Mouse (Mus musculus) kidney, postnatal 25 days (tissue): ENCODE results near the gene Smg1.

Experiments used
- DNase-seq, 2 experiments: peaks; one replicate each; pipeline ENCODE4 v3.0.0; 2021; ENCODE audit warnings: mixed read lengths in 2 of 2

The Smg1 gene

DNA sequence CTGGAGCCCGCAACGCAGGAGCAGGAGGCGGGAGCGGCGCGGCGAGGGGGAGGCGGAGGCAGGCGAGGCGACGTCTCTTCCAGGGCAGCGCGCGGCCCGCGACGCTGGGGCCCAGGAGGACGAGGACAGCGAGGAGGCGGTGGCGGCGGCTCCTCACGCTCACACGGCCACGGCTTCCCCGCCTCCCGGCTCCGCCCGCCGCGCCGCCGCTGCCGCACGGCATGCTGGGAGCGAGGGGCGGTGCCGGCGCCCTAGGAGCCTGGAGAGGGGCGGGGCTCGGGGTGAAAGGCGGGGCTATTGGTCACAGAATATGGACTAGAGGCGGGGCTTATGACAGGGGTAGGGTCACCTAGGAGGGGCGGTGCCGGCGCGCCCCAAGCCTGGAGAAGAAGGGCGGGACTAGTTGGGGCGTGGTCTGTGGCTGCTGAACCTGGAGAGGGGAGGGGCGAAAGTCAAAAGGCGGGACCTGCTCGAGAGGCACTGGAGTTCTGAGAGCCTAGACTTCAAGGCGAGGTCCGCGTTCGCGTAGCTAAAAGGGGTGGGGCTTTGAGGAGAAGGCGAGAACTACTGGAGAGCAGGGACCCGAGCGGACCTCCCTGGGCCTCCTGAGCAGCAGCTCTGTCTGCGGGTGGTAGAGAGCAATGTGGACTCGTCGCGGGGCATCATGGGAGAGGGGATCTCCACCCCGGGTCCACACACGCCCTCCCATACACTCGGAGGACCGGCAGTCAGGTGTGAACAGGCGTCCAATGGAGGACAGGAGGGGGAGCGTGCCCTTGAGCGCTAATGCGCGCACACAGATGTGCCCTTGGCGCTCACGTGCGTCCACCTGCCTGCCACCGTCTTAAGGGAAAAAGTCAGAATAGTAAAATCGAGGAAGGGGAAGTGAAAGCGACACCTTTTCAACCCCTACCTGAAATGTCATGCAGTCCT, at the start of gene Smg1:
Gene Smg1, minus strand, starts transcription at position 218 of the 933 bp plus-strand sequence.
- peak; percentile 99 to 100 for DNase-seq

DNA sequence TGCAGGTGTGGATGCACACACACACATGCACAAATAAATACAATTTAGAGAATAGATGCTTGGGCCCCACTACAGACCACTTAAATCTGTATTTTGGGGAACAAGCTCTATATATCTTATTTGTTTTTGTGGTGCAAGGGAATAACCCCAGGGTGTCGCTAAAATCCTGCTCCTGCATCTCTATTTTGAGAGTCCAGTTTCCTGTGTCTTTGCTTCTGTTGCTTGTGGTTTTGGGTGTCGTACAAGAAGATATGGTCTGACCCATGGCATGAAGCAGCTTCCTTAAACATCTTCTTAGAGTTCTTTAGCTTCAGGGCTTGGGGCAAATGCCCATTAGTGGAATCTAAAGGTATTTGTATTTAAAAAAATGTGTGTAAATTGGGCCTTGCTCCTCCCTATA, 39.7 kb upstream of the Smg1 start:
- DNase-seq, result no peak

DNA sequence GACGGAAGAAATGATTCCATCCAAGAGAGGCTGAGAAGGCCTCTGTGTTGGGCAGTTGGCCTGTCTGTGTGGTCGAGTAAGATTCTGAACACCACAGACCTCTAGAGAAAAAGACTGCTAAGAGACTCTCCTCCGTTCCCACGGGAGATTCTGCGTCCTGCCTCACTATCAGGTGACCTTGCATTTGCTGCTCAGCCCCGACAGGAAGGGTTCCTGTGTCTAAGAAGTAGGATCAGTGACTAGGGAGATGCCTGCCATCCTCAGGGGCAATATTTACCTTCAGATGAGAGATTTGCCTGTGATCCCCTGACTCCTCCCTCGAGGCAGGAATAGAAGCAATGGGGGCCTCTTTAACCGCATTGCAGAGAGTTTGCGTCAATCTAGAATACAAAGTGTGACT, 39.1 kb upstream of the Smg1 start:
- DNase-seq, result no peak

DNA sequence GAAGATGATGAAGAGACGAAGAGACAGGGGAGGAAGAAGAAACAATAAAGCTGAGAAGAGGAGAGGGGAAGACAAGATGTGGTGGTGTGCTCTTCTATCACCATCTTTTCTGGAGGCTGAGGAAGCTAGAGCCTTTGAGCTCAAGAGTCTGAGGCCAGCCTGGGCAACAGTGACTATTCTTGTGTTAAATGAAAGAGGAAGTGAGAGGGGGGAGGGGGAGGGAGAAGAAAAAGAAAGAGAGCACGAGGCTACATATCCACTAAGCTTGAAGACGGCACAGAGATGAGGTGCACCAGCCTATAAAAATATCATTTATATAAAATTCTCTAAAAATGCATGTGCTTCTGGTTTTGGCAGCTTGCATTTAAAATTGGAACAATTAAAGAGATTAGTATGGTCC, 36.1 kb upstream of the Smg1 start:
- no peak for DNase-seq

DNA sequence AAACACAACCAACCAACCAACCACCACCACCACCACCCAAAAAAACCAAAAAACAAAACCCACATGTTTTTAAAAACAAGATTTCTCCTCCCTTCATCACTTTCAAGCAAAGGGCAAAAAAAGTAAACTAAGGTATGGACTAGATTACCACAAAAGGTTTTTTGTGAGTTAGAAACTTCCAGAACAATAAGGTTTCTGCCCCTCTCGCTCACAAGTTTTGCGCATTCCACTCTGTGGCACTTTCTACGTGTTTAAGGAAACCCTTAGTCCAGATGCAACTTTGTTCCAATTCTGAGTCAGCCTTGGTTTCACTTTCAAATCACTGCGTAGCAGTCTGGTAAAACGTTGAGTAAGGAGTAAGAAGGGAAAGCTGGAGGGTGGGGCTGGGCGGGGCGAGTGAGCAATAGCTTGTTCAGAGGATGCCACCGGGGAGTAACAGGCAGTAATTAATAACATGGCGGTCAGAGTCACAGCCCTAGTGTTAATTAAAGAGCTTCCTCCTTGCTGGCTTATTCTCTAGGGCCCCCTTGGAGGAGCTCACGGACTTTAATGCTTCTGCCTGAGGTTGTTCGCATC, 34.0 kb upstream of the Smg1 start:
- peak; percentile 19 to 46 for DNase-seq

DNA sequence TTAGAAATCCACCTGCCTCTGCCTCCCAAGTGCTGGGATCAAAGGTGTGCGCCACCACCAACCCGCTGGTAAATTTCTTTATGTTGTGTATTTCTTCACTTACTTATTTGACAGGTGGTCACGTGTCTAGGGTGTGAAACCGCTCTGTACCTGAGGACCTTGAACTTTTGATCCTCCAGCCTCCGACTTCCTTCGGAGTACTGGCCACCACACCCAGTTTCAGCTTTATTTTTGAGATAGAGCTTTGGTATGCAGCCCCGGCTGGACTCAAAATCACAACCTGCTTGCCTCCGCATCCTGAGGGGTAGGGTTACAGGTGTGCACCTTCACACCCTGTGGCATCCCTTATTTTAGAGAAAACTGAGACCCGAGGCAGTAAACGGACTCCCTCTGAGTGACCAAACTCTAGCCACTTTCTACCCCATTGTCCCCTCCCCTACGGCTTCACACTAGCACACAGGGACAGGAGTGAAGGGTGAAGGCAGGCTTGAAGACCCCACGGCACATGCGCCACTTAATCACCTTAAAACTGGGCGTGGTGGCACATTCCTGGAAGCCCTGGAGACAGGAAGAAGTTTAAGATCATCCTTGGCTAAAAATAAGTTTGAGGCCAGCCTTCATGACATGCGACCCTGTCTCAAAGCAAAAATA, 33.3 kb upstream of the Smg1 start:
- DNase-seq, result no peak

DNA sequence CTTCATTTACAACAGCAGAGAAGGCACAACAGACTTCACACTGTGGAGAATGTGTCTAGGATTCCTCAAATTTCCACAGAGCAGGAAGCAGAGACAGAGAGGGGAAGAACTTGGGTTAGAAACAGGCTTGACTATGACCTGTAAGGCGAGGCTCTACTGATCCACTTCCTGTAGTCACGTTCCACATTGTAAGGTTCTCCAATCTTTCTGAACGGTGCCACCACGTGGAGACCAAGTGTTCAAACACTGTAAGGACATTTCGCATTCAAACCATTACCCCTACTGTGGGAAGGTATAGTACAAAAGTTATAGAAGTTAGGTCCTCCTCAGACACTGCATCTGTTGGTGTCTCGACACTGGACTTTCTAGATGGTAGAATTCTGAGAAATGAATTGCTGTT, 31.8 kb upstream of the Smg1 start:
- no peak for DNase-seq

DNA sequence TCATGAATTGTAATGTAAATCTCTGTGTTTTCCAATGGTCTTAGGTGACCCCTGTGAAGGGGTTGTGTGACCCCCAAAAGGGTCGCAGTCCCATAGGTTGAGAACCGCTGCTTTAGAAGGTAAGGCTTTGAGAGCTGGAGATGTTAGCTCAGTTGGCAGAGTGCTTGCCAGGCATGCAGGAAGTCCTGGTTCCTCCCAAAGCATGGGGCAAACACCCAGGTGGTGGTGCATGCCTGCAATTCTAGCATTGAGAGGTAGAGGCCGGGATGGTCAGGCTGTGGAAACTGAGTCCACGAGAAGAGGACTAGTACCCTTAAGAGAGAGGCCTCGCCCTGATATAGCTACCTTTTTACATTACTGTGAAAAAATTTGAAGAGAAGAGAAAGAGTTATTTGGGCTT, 31.4 kb upstream of the Smg1 start:
- DNase-seq, result no peak

DNA sequence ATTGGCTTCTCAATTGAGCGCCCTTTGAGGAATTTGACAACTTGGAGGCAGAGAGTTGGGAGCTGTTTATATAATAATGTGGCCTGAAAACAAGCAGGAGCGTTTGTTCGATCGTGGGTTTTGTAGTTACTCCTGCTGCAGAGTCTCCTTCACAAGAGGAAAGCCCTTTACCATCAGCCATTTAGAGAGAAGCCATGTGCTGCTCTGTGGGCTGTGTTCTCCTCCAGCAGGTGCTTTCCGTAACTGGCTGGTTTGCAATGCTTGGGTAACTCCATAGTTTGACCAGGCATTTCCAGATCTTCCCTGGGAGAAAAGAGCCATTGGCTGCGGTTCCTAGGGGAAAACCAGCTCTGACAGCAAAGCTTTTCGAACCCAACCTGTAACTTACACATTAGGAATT, 30.7 kb upstream of the Smg1 start:
- no peak for DNase-seq

DNA sequence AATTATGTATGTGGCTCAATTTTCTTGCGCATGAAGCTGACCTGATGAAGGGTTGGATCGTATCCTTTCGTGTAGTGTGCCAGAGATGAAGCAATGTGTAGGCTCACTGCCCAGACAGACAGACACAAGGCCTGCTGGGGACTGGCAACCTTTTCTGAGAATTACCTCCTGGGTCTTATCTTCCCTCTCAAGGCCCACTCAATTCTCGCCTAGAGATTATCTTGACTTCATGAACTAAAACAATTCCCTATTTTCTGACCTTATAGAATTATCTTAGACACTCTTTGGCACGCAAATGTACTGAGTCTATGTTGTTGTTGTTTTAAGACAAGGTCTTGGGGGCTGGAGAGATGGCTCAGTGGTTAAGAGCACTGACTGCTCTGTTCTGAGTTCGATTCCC, 22.6 kb upstream of the Smg1 start:
- no peak for DNase-seq

DNA sequence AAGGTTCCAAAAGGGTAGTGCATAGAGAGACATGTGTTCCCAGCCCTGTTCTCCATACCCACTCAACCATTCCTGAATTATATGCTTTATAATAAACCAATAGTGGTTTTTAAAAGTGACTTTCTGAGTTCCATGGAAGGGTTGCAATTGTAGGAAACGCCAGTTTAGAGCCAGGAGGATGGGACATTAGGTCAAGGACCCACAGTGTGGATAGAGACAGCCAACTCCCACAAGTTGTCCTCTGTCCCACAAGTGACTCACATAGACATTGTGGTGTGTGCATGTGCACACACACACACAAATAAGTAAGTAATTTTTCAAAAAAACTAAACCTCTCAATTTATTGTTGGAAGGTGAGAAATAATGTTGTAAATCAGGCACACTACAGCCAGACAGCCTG, 20.1 kb upstream of the Smg1 start:
- no peak for DNase-seq

DNA sequence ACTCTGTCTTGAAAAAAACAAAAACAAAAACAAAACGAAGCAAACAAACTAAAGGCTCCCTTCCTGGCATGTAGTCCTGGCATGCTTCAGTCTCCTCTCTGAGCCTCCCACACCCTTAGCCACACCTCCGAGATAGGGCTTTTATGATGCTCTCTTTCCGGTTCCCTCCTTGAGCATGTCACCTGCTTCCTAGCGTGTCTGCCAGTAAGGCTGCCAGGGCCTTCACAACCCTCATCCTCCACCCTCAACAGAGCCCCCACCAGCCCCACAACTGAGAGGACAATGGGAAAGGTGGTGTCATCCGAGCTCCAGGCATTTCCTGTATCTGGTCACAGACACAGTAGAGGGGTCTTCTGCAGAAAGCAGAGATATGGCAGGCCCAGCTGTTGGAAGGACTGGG, 18.9 kb upstream of the Smg1 start:
- DNase-seq, result no peak

DNA sequence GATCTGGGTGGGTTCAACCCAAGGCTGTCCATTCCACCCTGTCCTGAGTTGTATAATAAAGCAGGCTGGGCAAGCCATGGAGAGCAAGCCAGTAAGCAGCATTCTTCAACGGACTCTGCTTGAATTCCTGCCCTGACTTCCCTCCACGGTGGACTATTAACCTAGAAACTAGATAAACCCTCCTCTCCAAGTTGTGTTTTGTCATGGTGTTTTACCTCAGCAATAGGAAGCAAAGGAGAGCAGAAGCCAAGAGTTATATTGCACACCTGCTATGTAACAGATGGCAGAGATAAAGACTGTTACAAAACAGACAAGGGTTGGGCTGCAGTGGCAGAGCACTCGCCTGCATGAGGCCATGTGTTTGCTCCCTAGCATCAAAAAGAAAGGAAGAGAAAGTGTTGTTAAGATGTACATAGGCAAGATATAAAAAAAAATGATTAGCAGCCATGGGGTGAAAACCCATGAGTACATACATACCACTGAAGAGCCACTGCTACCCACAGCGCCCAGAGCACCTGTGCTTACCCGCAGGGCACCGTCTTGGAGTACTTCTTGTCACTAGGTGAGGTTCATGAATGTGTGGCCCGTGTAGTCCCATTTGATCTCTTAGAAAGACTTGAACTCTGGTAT, 16.3 kb upstream of the Smg1 start:
- DNase-seq, result no peak

DNA sequence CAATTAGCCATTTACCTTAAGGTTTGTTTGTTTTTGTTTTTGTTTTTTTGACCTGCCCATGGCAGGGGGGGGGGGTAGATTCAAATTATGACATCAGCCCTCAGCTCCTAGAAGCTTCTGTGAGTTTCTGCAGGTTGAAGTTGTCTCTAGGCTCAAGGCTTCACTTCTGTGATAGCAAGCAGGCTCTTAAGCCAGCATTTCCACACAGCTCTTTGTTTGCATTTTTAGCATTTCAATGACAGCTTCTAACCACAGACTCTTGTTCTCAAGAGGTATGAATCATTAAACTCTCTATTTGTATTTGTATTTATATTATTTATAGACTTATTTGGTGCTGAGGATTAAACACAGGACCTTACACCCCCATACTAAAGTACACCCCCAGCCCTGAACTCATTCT, 15.0 kb upstream of the Smg1 start:
- no peak for DNase-seq

DNA sequence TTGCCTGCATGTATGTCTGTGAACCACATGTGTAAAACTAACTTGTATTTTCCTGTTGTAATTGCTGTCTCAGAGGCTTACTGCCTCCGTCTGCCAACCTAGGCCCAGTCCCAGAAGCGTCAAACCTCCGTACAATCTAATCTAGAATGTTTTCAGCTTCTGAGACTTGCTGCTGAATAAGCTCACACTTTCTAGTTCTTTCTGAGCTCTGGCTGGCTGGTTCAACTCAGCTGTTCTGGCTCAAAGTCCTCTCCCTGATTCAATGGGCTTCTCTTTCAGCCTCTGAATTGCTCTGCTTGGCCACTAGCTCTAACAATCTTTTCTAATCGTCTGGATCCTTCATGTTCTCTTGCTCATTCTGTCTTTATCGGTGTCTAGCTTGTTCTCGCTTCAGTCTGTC, 13.3 kb upstream of the Smg1 start:
- DNase-seq, result no peak

DNA sequence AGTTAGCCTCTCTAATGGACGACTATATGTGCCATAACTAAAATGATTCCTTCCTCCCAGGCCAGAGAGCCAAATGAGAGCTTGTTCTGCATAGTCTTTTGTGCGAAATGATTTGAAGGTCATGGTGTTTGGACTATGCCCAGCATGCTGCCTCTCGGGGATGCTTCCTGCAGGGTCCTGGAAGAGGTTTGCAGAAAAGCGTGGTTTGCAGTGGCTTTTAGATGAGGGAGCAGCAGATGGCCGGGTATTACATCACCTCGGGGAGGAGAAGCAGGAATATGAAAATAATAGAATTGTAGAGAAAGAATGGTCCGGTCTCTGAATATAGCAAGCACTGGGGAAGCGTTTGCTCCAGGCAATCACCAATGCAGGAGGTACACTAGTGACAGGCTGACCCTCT, 11.0 kb upstream of the Smg1 start:
- DNase-seq, result no peak

DNA sequence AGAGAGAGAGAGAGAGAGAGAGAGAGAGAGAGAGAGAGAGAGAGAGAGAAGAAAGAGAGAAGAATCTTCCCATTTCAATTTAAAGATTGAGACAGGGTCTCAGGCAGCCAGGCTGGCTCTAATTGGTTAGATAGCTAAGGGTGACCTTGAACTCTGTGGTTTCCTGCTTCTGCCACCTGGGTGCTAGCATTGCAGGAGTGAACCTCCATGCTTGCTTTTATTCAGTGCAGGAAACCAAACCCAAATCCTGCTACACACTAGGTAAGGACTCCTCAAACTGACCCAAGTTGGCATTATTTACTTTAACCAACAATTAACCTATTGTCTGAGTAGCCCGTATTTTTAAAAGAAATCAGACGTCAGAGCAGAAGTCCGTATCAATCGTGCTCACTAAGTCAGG, 10.5 kb upstream of the Smg1 start:
- DNase-seq, result no peak

DNA sequence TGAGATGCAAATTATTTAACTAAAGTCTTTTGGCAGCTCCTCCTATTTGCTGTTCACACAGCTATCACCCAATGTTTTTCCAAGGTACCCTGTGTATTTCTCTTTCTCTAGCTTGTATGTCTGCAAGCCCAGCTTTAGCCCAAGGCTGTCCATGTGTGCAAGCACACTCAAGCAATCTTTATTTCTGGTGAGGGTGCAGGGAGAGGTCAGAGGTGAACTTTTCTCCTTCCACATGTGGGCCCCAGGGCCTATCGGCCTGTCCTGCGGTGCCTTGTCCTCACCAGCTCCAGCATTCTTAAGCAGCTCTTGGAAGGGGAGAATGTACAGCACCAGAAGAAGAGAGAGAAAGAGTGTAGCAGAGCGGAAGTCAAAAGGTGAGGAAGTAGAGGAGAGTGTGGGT, 9.5 kb upstream of the Smg1 start:
- DNase-seq, result no peak

DNA sequence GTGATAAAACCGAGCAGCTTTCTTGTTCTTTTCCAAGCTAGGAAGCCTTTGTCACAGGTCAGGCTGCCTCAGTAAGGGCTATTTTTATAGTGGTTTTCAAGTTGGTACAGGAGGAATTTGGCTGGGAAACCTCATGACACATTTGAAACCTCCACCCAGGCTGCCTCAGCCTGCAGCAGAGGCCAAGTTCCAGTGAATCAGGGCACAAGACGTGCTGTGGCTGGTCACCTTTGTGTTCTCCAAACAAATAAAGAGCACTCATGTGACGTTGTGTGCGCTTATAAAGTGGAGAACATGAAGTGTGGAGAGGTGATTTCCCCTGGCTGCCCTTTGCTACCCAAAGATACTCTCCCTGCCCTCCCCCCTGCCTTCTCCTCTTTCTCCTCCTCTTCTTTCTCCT, 8.9 kb upstream of the Smg1 start:
- peak; percentile 10 to 72 for DNase-seq

DNA sequence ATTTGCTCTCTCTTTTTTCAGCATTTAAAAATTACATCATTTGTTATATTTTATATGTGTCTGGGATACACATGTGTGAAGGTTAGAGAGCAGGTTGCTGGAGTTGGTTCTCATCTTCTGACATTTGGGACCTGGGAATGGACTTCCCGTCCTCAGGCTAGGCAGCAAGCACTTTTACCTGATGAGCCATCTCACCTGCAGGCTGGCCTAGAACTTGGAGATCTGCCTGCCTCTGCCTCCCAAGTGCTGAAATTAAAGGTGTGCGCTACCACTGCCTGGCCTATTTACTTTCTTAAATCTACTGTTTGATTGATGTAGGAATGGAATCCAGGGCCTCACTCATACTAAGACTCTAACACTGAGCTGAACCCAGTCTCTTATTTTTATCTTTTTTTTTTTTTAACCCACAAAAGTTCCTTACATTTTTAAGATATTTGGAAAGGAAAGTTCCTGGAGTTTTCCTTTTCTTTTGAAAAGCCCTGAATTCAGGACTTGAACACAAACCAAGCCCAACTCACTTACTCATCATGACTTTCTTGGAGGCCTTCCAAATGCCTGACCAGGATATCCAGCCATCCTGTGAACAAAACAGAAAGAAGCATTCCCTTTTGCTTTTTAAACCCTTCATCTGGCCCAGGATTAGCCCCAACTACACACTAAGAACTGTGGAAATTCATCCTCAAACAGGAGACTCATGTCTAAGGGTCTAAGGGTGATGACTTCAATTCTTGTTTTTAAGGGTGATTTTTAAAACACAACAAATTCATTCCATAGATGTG, 8.1 kb upstream of the Smg1 start:
- DNase-seq, result peak in 1 of 2 experiments; percentile 14

DNA sequence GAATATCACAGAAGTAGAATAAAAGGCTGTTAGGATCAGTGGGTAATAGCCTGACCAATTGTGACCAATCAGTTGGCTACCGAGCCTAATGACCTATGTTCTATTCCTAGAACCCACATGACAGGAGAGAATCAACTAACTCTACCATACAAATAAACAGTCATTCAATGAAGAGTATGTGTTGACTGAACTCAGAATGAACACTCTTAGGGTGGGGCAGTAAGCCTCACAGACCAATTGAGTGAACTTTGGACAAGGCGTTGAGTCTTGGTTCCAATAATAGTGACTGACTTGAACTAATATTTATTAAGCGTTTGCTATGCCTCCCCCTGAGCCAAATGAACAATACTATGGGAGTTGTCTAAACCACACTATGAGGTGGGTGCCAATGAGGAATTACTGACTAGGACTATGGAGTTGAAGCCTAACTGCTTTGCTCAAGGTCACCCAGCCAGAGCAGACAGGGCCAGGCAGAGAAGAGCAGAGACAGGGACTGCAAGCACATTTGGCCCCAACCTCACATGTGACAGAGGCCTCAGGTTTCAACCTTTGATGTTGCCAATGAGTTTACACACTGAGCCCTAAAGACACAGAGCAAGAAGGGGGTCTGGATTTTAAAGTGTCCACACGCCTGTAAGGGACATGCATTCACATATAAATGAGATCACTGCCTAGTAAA, 7.2 kb upstream of the Smg1 start:
- no peak for DNase-seq

DNA sequence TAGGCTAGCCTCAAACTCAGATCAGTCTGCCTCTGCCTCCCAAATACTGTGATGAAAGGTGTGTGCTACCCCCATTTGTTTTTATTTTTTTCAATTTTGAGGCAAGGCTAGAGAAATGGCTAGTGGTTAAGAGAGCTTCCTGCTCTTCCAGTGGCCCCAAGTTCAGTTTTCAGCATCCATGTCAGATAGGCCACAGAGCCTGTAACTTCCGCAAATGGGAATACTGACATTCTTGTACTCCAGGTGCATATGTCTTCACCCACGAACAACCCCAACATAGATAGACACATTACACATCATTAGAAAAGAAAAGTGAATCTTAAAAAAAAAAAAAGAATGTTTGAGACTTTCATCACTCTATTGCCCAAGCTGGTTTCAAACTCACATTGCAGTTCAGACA, 6.1 kb upstream of the Smg1 start:
- DNase-seq, result no peak
